Mouse (Mus musculus): ENCODE results near the gene Fasl.

DNA sequence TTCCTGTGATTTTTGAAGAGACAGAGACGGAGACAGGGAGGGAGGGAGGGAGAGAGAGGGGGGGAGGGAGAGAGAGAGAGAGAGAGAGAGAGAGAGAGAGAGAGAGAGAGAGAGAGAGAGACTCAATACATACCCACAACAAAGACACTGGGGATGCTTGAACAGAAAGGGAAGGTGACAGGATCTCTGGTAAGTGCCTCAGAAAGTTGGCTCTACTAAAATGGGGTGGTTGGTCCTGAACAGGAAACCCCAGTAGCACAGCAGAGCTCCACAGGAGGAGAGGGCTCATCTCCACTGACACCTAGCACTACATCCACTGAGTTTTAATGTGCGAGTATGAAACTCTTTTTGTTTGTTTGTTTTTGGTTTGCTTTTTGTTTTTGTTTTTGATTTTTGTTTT is 13.0 kb upstream of the Fasl start:
- no peak for TF ChIP-seq CTCF (IDR thresholded peaks at IDR 0.05; ENCODE audit: low read depth, low read length)
- no peak for TF ChIP-seq GATA1 (IDR thresholded peaks at IDR 0.05; ENCODE audit: borderline replicate concordance, low read length)
- TF ChIP-seq POLR2AphosphoS5 (IDR thresholded peaks at IDR 0.05; ENCODE audit: insufficient replicate concordance, low read depth, low read length) = no peak
- TF ChIP-seq TAL1 (conservative IDR thresholded peaks at IDR 0.05; ENCODE audit: low read depth, low read length) = no peak

Measured in G1E (cell line).